Mouse (Mus musculus): ENCODE measurements around the gene Rpp38. TPM values are rescaled to one million over a fixed set of nuclear protein-coding genes. Genes with fewer than 3 reads are reported as not detected.

Gene Rpp38
- polyA plus RNA-seq, 1 experiment from 2014 or later = 11.3 TPM

- no peak for ATAC-seq (ENCODE audit: low read depth)
- Histone ChIP-seq H3K9me3 (no peaks in the 10 kb centered on the region), H3K4me3 (peak overlapping the region; percentile 66), H3K4me2 (peak overlapping the region; percentile 76), H3K27ac (replicated peaks) (no peak overlapping the region; the same call in 1 of the 2 replicates), H3K36me3 (peaks cover 23% of the 10 kb centered on the region), H3K9ac (peak overlapping the region; percentile 82; the same call in 1 of the 2 replicates), H3K4me1 (replicated peaks) (peaks cover 24% of the 10 kb centered on the region), H3K27me3 (0 out of 2 replicates have a peak, but pooled peaks cover under 1% of the 10 kb centered on the region)
- 78% methylated on average over 5 of the region's 5 CpGs for WGBS
These were observed 1.3 kb downstream of the Rpp38 start for GRCm38 (mm10) chr2:3331071-3331703.

GRCm38 (mm10) chr2:3327351-3327750 lies 5.1 kb downstream of the Rpp38 start:
- H3K36me3 ChIP-seq = peaks cover 57% of the 10 kb centered on the region
- no peak overlapping the region for H3K4me2 ChIP-seq
- no peak overlapping the region for H3K27ac ChIP-seq (replicated peaks)
- ATAC-seq (ENCODE audit: low read depth) = no peak
- WGBS = 42% methylated on average over 1 of the region's 1 CpGs
- H3K9me3 ChIP-seq = no peaks in the 10 kb centered on the region
- H3K9ac ChIP-seq = no peak overlapping the region
- H3K27me3 ChIP-seq = no peaks in the 10 kb centered on the region
- peaks cover 15% of the 10 kb centered on the region for H3K4me1 ChIP-seq (replicated peaks)
- H3K4me3 ChIP-seq = no peak overlapping the region

- Histone ChIP-seq H3K9ac (no peak overlapping the region), H3K4me3 (no peak overlapping the region), H3K36me3 (peaks cover 63% of the 10 kb centered on the region), H3K4me1 (replicated peaks) (peaks cover 10% of the 10 kb centered on the region), H3K27ac (replicated peaks) (no peak overlapping the region), H3K4me2 (no peak overlapping the region), H3K27me3 (no peaks in the 10 kb centered on the region), H3K9me3 (no peaks in the 10 kb centered on the region)
- 90% methylated on average over 1 of the region's 1 CpGs for WGBS
- ATAC-seq (ENCODE audit: low read depth) = no peak
These were observed 5.9 kb downstream of the Rpp38 start for GRCm38 (mm10) chr2:3326547-3326946.

GRCm38 (mm10) chr2:3324381-3325130 lies 7.9 kb downstream of the Rpp38 start:
- no peak overlapping the region for H3K9ac ChIP-seq
- H3K4me1 ChIP-seq (replicated peaks) = no peaks in the 10 kb centered on the region
- ATAC-seq (ENCODE audit: low read depth) = no peak
- H3K9me3 ChIP-seq = no peaks in the 10 kb centered on the region
- H3K36me3 ChIP-seq = peaks cover 77% of the 10 kb centered on the region
- no peaks in the 10 kb centered on the region for H3K27me3 ChIP-seq
- no peak overlapping the region for H3K27ac ChIP-seq (replicated peaks)
- 93% methylated on average over 7 of the region's 7 CpGs for WGBS
- H3K4me3 ChIP-seq = no peak overlapping the region
- no peak overlapping the region for H3K4me2 ChIP-seq

- Histone ChIP-seq H3K4me1 (replicated peaks) (no peaks in the 10 kb centered on the region), H3K27me3 (no peaks in the 10 kb centered on the region), H3K9ac (no peak overlapping the region), H3K36me3 (peaks cover 78% of the 10 kb centered on the region), H3K27ac (replicated peaks) (no peak overlapping the region), H3K4me2 (no peak overlapping the region), H3K4me3 (no peak overlapping the region), H3K9me3 (no peaks in the 10 kb centered on the region)
- 90% methylated on average over 2 of the region's 2 CpGs for WGBS
- no peak for ATAC-seq (ENCODE audit: low read depth)
These were observed 9.3 kb downstream of the Rpp38 start for GRCm38 (mm10) chr2:3323132-3323531.

- Histone ChIP-seq H3K9me3 (no peaks in the 10 kb centered on the region), H3K4me1 (replicated peaks) (no peaks in the 10 kb centered on the region), H3K9ac (no peak overlapping the region), H3K4me3 (no peak overlapping the region), H3K27me3 (no peaks in the 10 kb centered on the region), H3K4me2 (no peak overlapping the region), H3K27ac (replicated peaks) (no peak overlapping the region), H3K36me3 (peaks cover 21% of the 10 kb centered on the region)
- ATAC-seq (ENCODE audit: low read depth) = no peak
- WGBS = 70% methylated on average over 3 of the region's 3 CpGs
These were observed 26.9 kb downstream of the Rpp38 start for GRCm38 (mm10) chr2:3305426-3306025.

GRCm38 (mm10) chr2:3295826-3296225 lies 36.6 kb downstream of the Rpp38 start:
- Histone ChIP-seq H3K4me1 (replicated peaks) (no peaks in the 10 kb centered on the region), H3K9me3 (no peaks in the 10 kb centered on the region), H3K9ac (no peak overlapping the region), H3K4me3 (no peak overlapping the region), H3K27me3 (no peaks in the 10 kb centered on the region), H3K4me2 (no peak overlapping the region), H3K27ac (replicated peaks) (no peak overlapping the region), H3K36me3 (no peaks in the 10 kb centered on the region)
- WGBS = 97% methylated on average over 7 of the region's 7 CpGs
- ATAC-seq (ENCODE audit: low read depth) = no peak

GRCm38 (mm10) chr2:3292170-3292569 lies 40.3 kb downstream of the Rpp38 start:
- Histone ChIP-seq H3K27me3 (no peaks in the 10 kb centered on the region), H3K4me2 (no peak overlapping the region), H3K4me3 (no peak overlapping the region), H3K9ac (no peak overlapping the region), H3K4me1 (replicated peaks) (no peaks in the 10 kb centered on the region), H3K9me3 (no peaks in the 10 kb centered on the region), H3K36me3 (no peaks in the 10 kb centered on the region), H3K27ac (replicated peaks) (no peak overlapping the region)
- ATAC-seq (ENCODE audit: low read depth) = no peak
- 84% methylated on average over 1 of the region's 1 CpGs for WGBS

GRCm38 (mm10) chr2:3289581-3289980 lies 42.9 kb downstream of the Rpp38 start:
- Histone ChIP-seq H3K36me3 (no peaks in the 10 kb centered on the region), H3K9me3 (no peaks in the 10 kb centered on the region), H3K27me3 (no peaks in the 10 kb centered on the region), H3K27ac (replicated peaks) (no peak overlapping the region), H3K4me3 (no peak overlapping the region), H3K4me2 (no peak overlapping the region), H3K4me1 (replicated peaks) (peaks cover 10% of the 10 kb centered on the region), H3K9ac (no peak overlapping the region)
- 83% methylated on average over 1 of the region's 1 CpGs for WGBS
- ATAC-seq (ENCODE audit: low read depth) = no peak

GRCm38 (mm10) chr2:3286243-3286642 lies 46.2 kb downstream of the Rpp38 start:
- H3K4me2 ChIP-seq = no peak overlapping the region
- H3K4me1 ChIP-seq (replicated peaks) = peaks cover 15% of the 10 kb centered on the region
- ATAC-seq (ENCODE audit: low read depth) = no peak
- H3K9me3 ChIP-seq = no peaks in the 10 kb centered on the region
- WGBS = 83% methylated on average over 2 of the region's 2 CpGs
- no peaks in the 10 kb centered on the region for H3K36me3 ChIP-seq
- no peak overlapping the region for H3K4me3 ChIP-seq
- no peak overlapping the region for H3K9ac ChIP-seq
- no peak overlapping the region for H3K27ac ChIP-seq (replicated peaks)
- H3K27me3 ChIP-seq = no peaks in the 10 kb centered on the region

GRCm38 (mm10) chr2:3285709-3286108 lies 46.7 kb downstream of the Rpp38 start:
- Histone ChIP-seq H3K4me2 (peak overlapping the region; percentile 80), H3K9ac (peak overlapping the region; percentile 85; the same call in 1 of the 2 replicates)
- 84% methylated on average over 3 of the region's 3 CpGs for WGBS

GRCm38 (mm10) chr2:3285181-3285530 lies 47.3 kb downstream of the Rpp38 start:
- Histone ChIP-seq H3K27me3 (no peaks in the 10 kb centered on the region), H3K4me2 (peak overlapping the region; percentile 80), H3K36me3 (no peaks in the 10 kb centered on the region), H3K9ac (peak overlapping the region; percentile 85), H3K9me3 (no peaks in the 10 kb centered on the region), H3K4me3 (peak overlapping the region; percentile 80), H3K4me1 (replicated peaks) (peaks cover 15% of the 10 kb centered on the region), H3K27ac (replicated peaks) (peak overlapping the region; percentile 95)
- WGBS = 2% methylated on average over 6 of the region's 6 CpGs
- no peak for ATAC-seq (ENCODE audit: low read depth)

More at GRCm38 (mm10) chr2:3285709-3286108, 46.7 kb downstream of the Rpp38 start:
- no peaks in the 10 kb centered on the region for H3K9me3 ChIP-seq
- no peaks in the 10 kb centered on the region for H3K27me3 ChIP-seq
- ATAC-seq (ENCODE audit: low read depth) = no peak
- H3K36me3 ChIP-seq = no peaks in the 10 kb centered on the region
- peaks cover 15% of the 10 kb centered on the region for H3K4me1 ChIP-seq (replicated peaks)
- no peak overlapping the region for H3K27ac ChIP-seq (replicated peaks)
- H3K4me3 ChIP-seq = peak overlapping the region; percentile 80

Measured in neural tube, embryonic 13.5 days (tissue).